Mouse (Mus musculus): ENCODE measurements around the gene Afdn. TPM values are rescaled to one million over a fixed set of nuclear protein-coding genes. Genes with fewer than 3 reads are reported as not detected.

Gene Afdn
- polyA plus RNA-seq (2014; fragmentation: Illumina TruSeq; extraction: RNeasy Lipid Tissue Mini Kit (QIAGEN cat#74804); ENCODE audit: insufficient read depth, low read depth, low replicate concordance): 48.1 TPM

GRCm38 (mm10) chr17:13759853-13760627, at the start of gene Afdn:
Gene Afdn (plus strand): TSS chr17:13760539.

GRCm38 (mm10) chr17:13761179-13761913, 1.0 kb downstream of the Afdn start, which contains the start of gene Tcte2:
Gene Tcte2 (minus strand): TSS chr17:13761825.

GRCm38 (mm10) chr17:13948073-13948472, 187.7 kb downstream of the Afdn start, which contains the start of gene Gm7168:
Gene Gm7168 (plus strand): TSS chr17:13948373.

Other genes with a start within 250 kb of the Afdn start
- gene Tcte2, start 1.3 kb downstream of the Afdn start, polyA plus RNA-seq (2014; fragmentation: Illumina TruSeq; extraction: RNeasy Lipid Tissue Mini Kit (QIAGEN cat#74804); ENCODE audit: insufficient read depth, low read depth, low replicate concordance): 2.2 TPM
- not detected for gene Gm7168, start 187.8 kb downstream of the Afdn start, polyA plus RNA-seq (2014; fragmentation: Illumina TruSeq; extraction: RNeasy Lipid Tissue Mini Kit (QIAGEN cat#74804); ENCODE audit: insufficient read depth, low read depth, low replicate concordance)
- not detected for gene Gm7356, start 243.2 kb downstream of the Afdn start, polyA plus RNA-seq (2014; fragmentation: Illumina TruSeq; extraction: RNeasy Lipid Tissue Mini Kit (QIAGEN cat#74804); ENCODE audit: insufficient read depth, low read depth, low replicate concordance)

All from lung, adult 10 weeks (tissue).